Mouse (Mus musculus): ENCODE measurements around the gene Pdgfra. TPM values are rescaled to one million over a fixed set of nuclear protein-coding genes. Genes with fewer than 3 reads are reported as not detected.

The Pdgfra gene
- 8.9 TPM for polyA plus RNA-seq (2015; fragmentation: Illumina TruSeq; extraction: RNeasy Lipid Tissue Mini Kit (QIAGEN cat#74804); ENCODE audit: insufficient read depth, low read depth, low replicate concordance)

DNA sequence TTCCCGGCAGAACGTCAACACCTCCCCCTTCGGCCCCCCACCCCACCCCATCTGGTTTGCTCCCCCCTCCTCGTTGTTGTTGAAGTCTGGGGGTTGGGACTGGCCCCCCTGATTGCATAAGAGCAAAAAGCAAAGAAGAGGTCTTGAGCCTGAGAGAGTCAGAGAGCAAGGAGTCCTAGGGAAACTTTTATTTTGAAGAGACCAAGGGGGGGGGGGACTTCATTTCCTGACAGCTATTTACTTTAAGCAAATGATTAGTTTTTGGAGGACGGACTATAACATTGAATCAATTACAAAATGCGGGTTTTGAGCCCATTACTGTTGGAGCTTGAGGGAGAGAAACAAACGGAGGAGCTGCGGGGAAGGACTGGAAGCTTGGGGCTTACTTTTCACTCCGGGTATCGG lies at the start of gene Pdgfra:
Gene Pdgfra, plus strand, starts transcription at position 272 of the 405 bp plus-strand sequence.

Other genes with a start within 250 kb of the Pdgfra start
- 7.9 TPM for gene Chic2, start 107.5 kb upstream of the Pdgfra start, polyA plus RNA-seq (2015; fragmentation: Illumina TruSeq; extraction: RNeasy Lipid Tissue Mini Kit (QIAGEN cat#74804); ENCODE audit: insufficient read depth, low read depth, low replicate concordance)
- not detected for gene Gsx2, start 76.7 kb upstream of the Pdgfra start, polyA plus RNA-seq (2015; fragmentation: Illumina TruSeq; extraction: RNeasy Lipid Tissue Mini Kit (QIAGEN cat#74804); ENCODE audit: insufficient read depth, low read depth, low replicate concordance)